Mouse (Mus musculus) bone marrow, adult 2 months (tissue): ENCODE results near the gene Dcaf10. TPM values are rescaled to one million over a fixed set of nuclear protein-coding genes. Genes with fewer than 3 reads are reported as not detected.

ENCODE experiments used
- H3K27ac ChIP-seq: fragments of 200-500 bp; 2 replicates; pipeline ENCODE4 v1.5.1; 2012; ENCODE audit warnings: low read depth, mild to moderate bottlenecking, control low read depth, inconsistent platforms, low read length; ENCODE audit not compliant: control insufficient read depth, poor library complexity, insufficient read depth
- H3K4me1 ChIP-seq: fragments of 200-500 bp; 2 replicates; pipeline ENCODE4 v1.6.1; 2011; ENCODE audit warnings: low read length; ENCODE audit not compliant: control insufficient read depth, insufficient read depth
- H3K4me3 ChIP-seq: fragments of 200-500 bp; replicated peaks from 2 replicates; pipeline ENCODE3; 2011; ENCODE audit warnings: mild to moderate bottlenecking, low read depth, low read length, control low read depth; ENCODE audit not compliant: control insufficient read depth
- CTCF ChIP-seq: fragments of 200-500 bp; IDR thresholded peaks from 2 replicates; pipeline ENCODE4 v1.5.1; 2011; ENCODE audit warnings: low read length, control low read depth; ENCODE audit not compliant: control insufficient read depth, insufficient read depth
- POLR2A ChIP-seq: fragments of 200-500 bp; IDR thresholded peaks from 2 replicates; pipeline ENCODE4 v1.6.1; 2011; ENCODE audit warnings: low read depth, mild to moderate bottlenecking, control low read depth, low read length, borderline replicate concordance; ENCODE audit not compliant: control insufficient read depth
- WGBS: fragments of 180-500 bp; shearing (Covaris S2); methylation state at CpG from one replicate; pipeline ENCODE4 v1.1.7; 2018; 5-methylcytosine and 5-hydroxymethylcytosine counted together
- polyA plus RNA-seq: library from polyadenylated mRNA; stranded (reverse); fragments of >200 nt; gene quantifications from 2 replicates; pipeline ENCODE4 v1.2.4, GENCODE M21; 2011; ENCODE audit warnings: low replicate concordance; ENCODE audit not compliant: missing spikeins, insufficient read depth, insufficient read length

The Dcaf10 gene
- polyA plus RNA-seq, 1 experiment, result 12.4 TPM

- peaks cover 2% of the 10 kb centered on the region for H3K4me1 ChIP-seq
- no peak overlapping the region for H3K4me3 ChIP-seq
- no peak for TF ChIP-seq POLR2A
- no peak for TF ChIP-seq CTCF
- 7% methylated on average over 7 of the region's 7 CpGs for WGBS
- peak overlapping the region; percentile 80 for H3K27ac ChIP-seq
Observed at GRCm38 (mm10) chr4:45403499-45403878, 61.6 kb downstream of the Dcaf10 start.

- peaks cover 2% of the 10 kb centered on the region for H3K4me1 ChIP-seq
- peak overlapping the region; percentile 36 for H3K4me3 ChIP-seq
- TF ChIP-seq CTCF, result no peak
- no peak for TF ChIP-seq POLR2A
- 87% methylated on average over 7 of the region's 7 CpGs for WGBS
- H3K27ac ChIP-seq, result peak overlapping the region; percentile 80
Observed at GRCm38 (mm10) chr4:45404086-45404485, 62.2 kb downstream of the Dcaf10 start.

GRCm38 (mm10) chr4:45405315-45405714, 63.4 kb downstream of the Dcaf10 start:
- Histone ChIP-seq H3K4me3 (no peak overlapping the region), H3K27ac (no peak overlapping the region; the same call in 1 of the 2 replicates), H3K4me1 (peaks cover 4% of the 10 kb centered on the region)
- no peak for TF ChIP-seq POLR2A
- TF ChIP-seq CTCF, result no peak
- WGBS, result 73% methylated on average over 7 of the region's 7 CpGs

- peaks cover 4% of the 10 kb centered on the region for H3K4me1 ChIP-seq
- H3K27ac ChIP-seq, result peak overlapping the region; percentile 41
- peak overlapping the region; percentile 66 for H3K4me3 ChIP-seq
- TF ChIP-seq CTCF (no peak), POLR2A (no peak)
- 49% methylated on average over 7 of the region's 7 CpGs for WGBS
Observed at GRCm38 (mm10) chr4:45406397-45406796, 64.5 kb downstream of the Dcaf10 start.

GRCm38 (mm10) chr4:45407001-45407702, 65.3 kb downstream of the Dcaf10 start:
- Histone ChIP-seq H3K4me1 (peaks cover 4% of the 10 kb centered on the region), H3K27ac (peak overlapping the region; percentile 78), H3K4me3 (peak overlapping the region; percentile 56)
- WGBS, result 35% methylated on average over 5 of the region's 5 CpGs
- TF ChIP-seq POLR2A (no peak), CTCF (no peak)

GRCm38 (mm10) chr4:45407703-45408334, 65.9 kb downstream of the Dcaf10 start:
- WGBS, result under 1% methylated on average over 19 of the region's 19 CpGs
- TF ChIP-seq CTCF (no peak), POLR2A (no peak)

GRCm38 (mm10) chr4:45408427-45409132, 66.7 kb downstream of the Dcaf10 start, which contains the start of gene Slc25a51:
Gene Slc25a51, minus strand, starts transcription at chr4:45408766.
- WGBS, result under 1% methylated on average over 67 of the region's 67 CpGs
- no peak for TF ChIP-seq CTCF
- TF ChIP-seq POLR2A, result peak; percentile 95; the same call in 1 of the 2 replicates
- Histone ChIP-seq H3K4me3 (peak within 1 kb of the TSS; percentile 85), H3K4me1 (peaks cover 4% of the 10 kb centered on the region), H3K27ac (peak within 1 kb of the TSS; percentile 86)

More at GRCm38 (mm10) chr4:45407703-45408334, 65.9 kb downstream of the Dcaf10 start:
- Histone ChIP-seq H3K4me3 (peak overlapping the region; percentile 85), H3K4me1 (peaks cover 4% of the 10 kb centered on the region), H3K27ac (peak overlapping the region; percentile 86)

GRCm38 (mm10) chr4:45409270-45409669, 67.4 kb downstream of the Dcaf10 start:
- Histone ChIP-seq H3K4me3 (peak overlapping the region; percentile 85), H3K4me1 (peaks cover 2% of the 10 kb centered on the region; the same call in 1 of the 2 replicates), H3K27ac (peak overlapping the region; percentile 86)
- no peak for TF ChIP-seq CTCF
- peak; percentile 44; the same call in 1 of the 2 replicates for TF ChIP-seq POLR2A
- under 1% methylated on average over 10 of the region's 10 CpGs for WGBS
